Mouse (Mus musculus) kidney, postnatal 0 days (tissue): Measurements from ENCODE around the gene Dusp27. TPM values are rescaled to one million over a fixed set of nuclear protein-coding genes. Genes with fewer than 3 reads are reported as not detected.
A peak's percentile ranks its signal among the peaks of the same experiment; 100 is the strongest.

Source experiments
- ATAC-seq: fragments of 200-750 bp; cut with Nextera tagmentation; replicated peaks from 2 replicates; pipeline ENCODE4 v1.8.0; 2017; ENCODE audit warnings: low read depth, moderate number of reproducible peaks, moderate TSS enrichment, moderate library complexity; ENCODE audit not compliant: low FRiP score
- DNase-seq: peaks from one replicate; pipeline ENCODE4 v3.0.0-alpha.2; 2016; ENCODE audit warnings: low spot score
- H3K27ac ChIP-seq: fragments of 300-500 bp; sonication (generic); 2 replicates; pipeline ENCODE4 v1.5.1; 2014; ENCODE audit warnings: mild to moderate bottlenecking
- H3K27me3 ChIP-seq: fragments of 300-500 bp; sonication (generic); 2 replicates; pipeline ENCODE4 v1.6.1; 2014; ENCODE audit warnings: low read length, mixed read lengths; ENCODE audit not compliant: insufficient read depth
- H3K36me3 ChIP-seq: fragments of 300-500 bp; sonication (generic); 2 replicates; pipeline ENCODE4 v1.6.1; 2014; ENCODE audit warnings: low read length, mixed read lengths; ENCODE audit not compliant: insufficient read depth
- H3K4me1 ChIP-seq: fragments of 300-500 bp; sonication (generic); replicated peaks from 2 replicates; pipeline ENCODE4 v1.6.1; 2014; ENCODE audit warnings: antibody characterized with exemption, low read length, mixed read lengths; ENCODE audit not compliant: insufficient read depth
- H3K4me2 ChIP-seq: fragments of 300-500 bp; sonication (generic); 2 replicates; pipeline ENCODE4 v1.6.1; 2014; ENCODE audit warnings: mild to moderate bottlenecking, low read length, moderate library complexity, mixed read lengths
- H3K4me3 ChIP-seq: fragments of 300-500 bp; sonication (generic); replicated peaks from 2 replicates; pipeline ENCODE4 v1.5.1; 2014; ENCODE audit warnings: low read depth, low read length
- H3K9ac ChIP-seq: fragments of 300-500 bp; sonication (generic); 2 replicates; pipeline ENCODE4 v1.6.1; 2014; ENCODE audit warnings: low read depth, low read length
- H3K9me3 ChIP-seq: fragments of 300-500 bp; sonication (generic); replicated peaks from 2 replicates; pipeline ENCODE4 v1.6.1; 2016; ENCODE audit warnings: low read length, inconsistent platforms, mixed read lengths
- CTCF ChIP-seq: IDR thresholded peaks from 2 replicates; pipeline ENCODE4 v1.5.1; 2016; ENCODE audit warnings: antibody characterized with exemption, low read depth, mild to moderate bottlenecking, moderate library complexity
- WGBS: fragments of 180-500 bp; shearing (Covaris S2); extraction: QIAGEN DNeasy Blood & Tissue Kit; methylation state at CpG from one replicate; pipeline ENCODE4 v1.1.7; 2014; 5-methylcytosine and 5-hydroxymethylcytosine counted together
- polyA plus RNA-seq: library from polyadenylated mRNA; unstranded; fragments of >200 nt; fragmentation: Nextera tagmentation; extraction: Ambion mirVana; gene quantifications from 2 replicates; pipeline ENCODE4 v1.2.1, GENCODE M21; 2015

Gene Dusp27
- polyA plus RNA-seq, 1 experiment from 2014 or later, result 0.12 TPM

- H3K9me3 ChIP-seq, result no peaks in the 10 kb centered on the region
- no peaks in the 10 kb centered on the region for H3K36me3 ChIP-seq
- 95% methylated on average over 3 of the region's 3 CpGs for WGBS
- H3K4me2 ChIP-seq, result no peak overlapping the region
- TF ChIP-seq CTCF, result no peak
- no peak overlapping the region for H3K9ac ChIP-seq
- H3K4me3 ChIP-seq, result no peak overlapping the region
- no peak overlapping the region for H3K27ac ChIP-seq
- no peaks in the 10 kb centered on the region for H3K27me3 ChIP-seq
- no peaks in the 10 kb centered on the region for H3K4me1 ChIP-seq
- no peak for DNase-seq
- ATAC-seq, result no peak
These were observed 63.9 kb downstream of the Dusp27 start for GRCm38 (mm10) chr1:166063870-166064269.

GRCm38 (mm10) chr1:166061532-166061931 lies 66.2 kb downstream of the Dusp27 start:
- Histone ChIP-seq H3K4me2 (no peak overlapping the region), H3K27me3 (no peaks in the 10 kb centered on the region), H3K4me1 (no peaks in the 10 kb centered on the region), H3K36me3 (no peaks in the 10 kb centered on the region), H3K9me3 (no peaks in the 10 kb centered on the region), H3K4me3 (no peak overlapping the region), H3K9ac (no peak overlapping the region), H3K27ac (no peak overlapping the region)
- no peak for TF ChIP-seq CTCF
- DNase-seq (no peak), ATAC-seq (no peak)
- WGBS, result 66% methylated on average over 3 of the region's 3 CpGs

GRCm38 (mm10) chr1:166060406-166060805 lies 67.3 kb downstream of the Dusp27 start:
- TF ChIP-seq CTCF, result no peak
- H3K4me2 ChIP-seq, result no peak overlapping the region
- H3K4me1 ChIP-seq, result no peaks in the 10 kb centered on the region
- no peak overlapping the region for H3K27ac ChIP-seq
- H3K36me3 ChIP-seq, result no peaks in the 10 kb centered on the region
- no peak for ATAC-seq
- no peaks in the 10 kb centered on the region for H3K9me3 ChIP-seq
- WGBS, result 50% methylated on average over 1 of the region's 1 CpGs
- no peak overlapping the region for H3K4me3 ChIP-seq
- no peak for DNase-seq
- no peak overlapping the region for H3K9ac ChIP-seq
- H3K27me3 ChIP-seq, result no peaks in the 10 kb centered on the region

GRCm38 (mm10) chr1:166056098-166056756 lies 71.5 kb downstream of the Dusp27 start:
- TF ChIP-seq CTCF, result no peak
- ATAC-seq, result no peak

GRCm38 (mm10) chr1:166053285-166053955 lies 74.3 kb downstream of the Dusp27 start:
- Histone ChIP-seq H3K9ac (no peak overlapping the region), H3K4me3 (no peak overlapping the region), H3K4me1 (peaks cover 3% of the 10 kb centered on the region; the same call in 1 of the 2 replicates), H3K27ac (no peak overlapping the region), H3K27me3 (0 out of 2 replicates have a peak, but pooled peaks cover 3% of the 10 kb centered on the region), H3K4me2 (no peak overlapping the region), H3K36me3 (no peaks in the 10 kb centered on the region), H3K9me3 (no peaks in the 10 kb centered on the region)
- 22% methylated on average over 10 of the region's 10 CpGs for WGBS
- TF ChIP-seq CTCF, result no peak
- no peak for ATAC-seq
- DNase-seq, result peak; percentile 34

More at GRCm38 (mm10) chr1:166056098-166056756, 71.5 kb downstream of the Dusp27 start:
- Histone ChIP-seq H3K9me3 (no peaks in the 10 kb centered on the region), H3K27ac (no peak overlapping the region), H3K4me3 (no peak overlapping the region), H3K4me2 (no peak overlapping the region), H3K27me3 (0 out of 2 replicates have a peak, but pooled peaks cover 3% of the 10 kb centered on the region), H3K9ac (no peak overlapping the region), H3K4me1 (0 out of 2 replicates have a peak, but pooled peaks cover 3% of the 10 kb centered on the region), H3K36me3 (no peaks in the 10 kb centered on the region)
- DNase-seq, result no peak
- WGBS, result 52% methylated on average over 9 of the region's 9 CpGs

- no peak for TF ChIP-seq CTCF
- Histone ChIP-seq H3K9ac (no peak overlapping the region), H3K4me3 (peak overlapping the region; percentile 29; the same call in 1 of the 2 replicates), H3K27ac (no peak overlapping the region), H3K36me3 (no peaks in the 10 kb centered on the region), H3K9me3 (no peaks in the 10 kb centered on the region), H3K27me3 (no peaks in the 10 kb centered on the region), H3K4me1 (peaks cover 3% of the 10 kb centered on the region; the same call in 1 of the 2 replicates), H3K4me2 (peak overlapping the region; percentile 90)
- DNase-seq (no peak), ATAC-seq (no peak)
- WGBS, result 11% methylated on average over 11 of the region's 11 CpGs
These were observed 78.5 kb downstream of the Dusp27 start for GRCm38 (mm10) chr1:166049046-166049827.
